Mouse (Mus musculus): ENCODE results near the gene Col9a1. TPM values are rescaled to one million over a fixed set of nuclear protein-coding genes. Genes with fewer than 3 reads are reported as not detected.

The Col9a1 gene
- polyA plus RNA-seq, 1 experiment from 2014 or later = 80.8 TPM

GRCm38 (mm10) chr1:24171205-24171866 is 6.1 kb upstream of the Col9a1 start:
- DNase-seq (ENCODE audit: low spot score) (peak; percentile 70), ATAC-seq (ENCODE audit: insufficient number of reproducible peaks, low FRiP score, low TSS enrichment, low read depth) (no peak)
- Histone ChIP-seq H3K4me2 (ENCODE audit: low read depth, severe bottlenecking) (no peak overlapping the region), H3K27ac (replicated peaks; ENCODE audit: low read depth, low read length) (no peak overlapping the region), H3K27me3 (ENCODE audit: control insufficient read depth, insufficient read depth, low read length) (no peaks in the 10 kb centered on the region), H3K9me3 (ENCODE audit: control insufficient read depth, low read length) (no peaks in the 10 kb centered on the region), H3K4me1 (ENCODE audit: control insufficient read depth, insufficient read depth, low read length) (no peaks in the 10 kb centered on the region), H3K9ac (ENCODE audit: low read length) (no peak overlapping the region), H3K36me3 (ENCODE audit: control insufficient read depth, insufficient read depth, low read length) (no peaks in the 10 kb centered on the region), H3K4me3 (ENCODE audit: low read depth, low read length) (no peak overlapping the region)
- 4% methylated on average over 4 of the region's 4 CpGs for WGBS

GRCm38 (mm10) chr1:24171898-24172297 is 5.5 kb upstream of the Col9a1 start:
- no peaks in the 10 kb centered on the region for H3K27me3 ChIP-seq (ENCODE audit: control insufficient read depth, insufficient read depth, low read length)
- no peak overlapping the region for H3K9ac ChIP-seq (ENCODE audit: low read length)
- DNase-seq (ENCODE audit: low spot score) = no peak
- no peaks in the 10 kb centered on the region for H3K9me3 ChIP-seq (ENCODE audit: control insufficient read depth, low read length)
- 52% methylated on average over 1 of the region's 1 CpGs for WGBS
- H3K4me3 ChIP-seq (ENCODE audit: low read depth, low read length) = no peak overlapping the region
- ATAC-seq (ENCODE audit: insufficient number of reproducible peaks, low FRiP score, low TSS enrichment, low read depth) = 0 out of 2 replicates have a peak, but pooled peaks have one; percentile 44
- no peak overlapping the region for H3K4me2 ChIP-seq (ENCODE audit: low read depth, severe bottlenecking)
- no peaks in the 10 kb centered on the region for H3K4me1 ChIP-seq (ENCODE audit: control insufficient read depth, insufficient read depth, low read length)
- no peaks in the 10 kb centered on the region for H3K36me3 ChIP-seq (ENCODE audit: control insufficient read depth, insufficient read depth, low read length)
- H3K27ac ChIP-seq (replicated peaks; ENCODE audit: low read depth, low read length) = no peak overlapping the region

GRCm38 (mm10) chr1:24172656-24173055 is 4.8 kb upstream of the Col9a1 start:
- no peak for ATAC-seq (ENCODE audit: insufficient number of reproducible peaks, low FRiP score, low TSS enrichment, low read depth)
- H3K27ac ChIP-seq (replicated peaks; ENCODE audit: low read depth, low read length) = no peak overlapping the region
- H3K36me3 ChIP-seq (ENCODE audit: control insufficient read depth, insufficient read depth, low read length) = no peaks in the 10 kb centered on the region
- H3K4me3 ChIP-seq (ENCODE audit: low read depth, low read length) = no peak overlapping the region
- no peaks in the 10 kb centered on the region for H3K27me3 ChIP-seq (ENCODE audit: control insufficient read depth, insufficient read depth, low read length)
- no peaks in the 10 kb centered on the region for H3K4me1 ChIP-seq (ENCODE audit: control insufficient read depth, insufficient read depth, low read length)
- WGBS = 56% methylated on average over 3 of the region's 3 CpGs
- H3K9ac ChIP-seq (ENCODE audit: low read length) = no peak overlapping the region
- DNase-seq (ENCODE audit: low spot score) = no peak
- no peak overlapping the region for H3K4me2 ChIP-seq (ENCODE audit: low read depth, severe bottlenecking)
- H3K9me3 ChIP-seq (ENCODE audit: control insufficient read depth, low read length) = no peaks in the 10 kb centered on the region

- ATAC-seq (ENCODE audit: insufficient number of reproducible peaks, low FRiP score, low TSS enrichment, low read depth) (no peak), DNase-seq (ENCODE audit: low spot score) (no peak)
- Histone ChIP-seq H3K9me3 (ENCODE audit: control insufficient read depth, low read length) (no peaks in the 10 kb centered on the region), H3K4me2 (ENCODE audit: low read depth, severe bottlenecking) (no peak overlapping the region), H3K4me1 (ENCODE audit: control insufficient read depth, insufficient read depth, low read length) (no peaks in the 10 kb centered on the region), H3K36me3 (ENCODE audit: control insufficient read depth, insufficient read depth, low read length) (no peaks in the 10 kb centered on the region), H3K27me3 (ENCODE audit: control insufficient read depth, insufficient read depth, low read length) (no peaks in the 10 kb centered on the region), H3K27ac (replicated peaks; ENCODE audit: low read depth, low read length) (no peak overlapping the region), H3K9ac (ENCODE audit: low read length) (no peak overlapping the region), H3K4me3 (ENCODE audit: low read depth, low read length) (no peak overlapping the region)
- WGBS = 84% methylated on average over 3 of the region's 3 CpGs
Measured at GRCm38 (mm10) chr1:24175761-24176160, 1.6 kb upstream of the Col9a1 start.

DNA sequence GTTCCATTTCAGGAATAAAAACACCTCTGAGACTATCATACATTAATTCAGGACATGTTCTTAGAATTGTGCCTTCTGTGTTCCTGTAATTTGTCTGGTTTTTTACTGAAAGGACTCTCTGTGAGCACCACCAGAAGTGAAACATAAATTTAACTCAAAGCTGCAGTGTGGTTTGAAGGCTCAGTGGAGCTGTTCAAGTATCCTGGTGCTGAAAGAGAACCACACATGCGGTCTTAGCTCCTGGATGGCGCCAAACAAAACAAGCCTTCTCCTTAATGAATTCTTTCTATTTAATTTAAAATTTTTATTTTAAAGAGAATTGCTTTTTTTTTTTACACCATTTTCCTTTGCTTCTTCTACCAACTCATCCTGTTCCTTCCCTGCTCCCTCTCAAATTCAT is 2.4 kb downstream of the Col9a1 start:
- DNase-seq (ENCODE audit: low spot score) = peak; percentile 53
- H3K9ac ChIP-seq (ENCODE audit: low read length) = no peak overlapping the region
- H3K36me3 ChIP-seq (ENCODE audit: control insufficient read depth, insufficient read depth, low read length) = no peaks in the 10 kb centered on the region
- H3K4me1 ChIP-seq (ENCODE audit: control insufficient read depth, insufficient read depth, low read length) = no peaks in the 10 kb centered on the region
- H3K27ac ChIP-seq (replicated peaks; ENCODE audit: low read depth, low read length) = no peak overlapping the region
- H3K27me3 ChIP-seq (ENCODE audit: control insufficient read depth, insufficient read depth, low read length) = no peaks in the 10 kb centered on the region
- H3K4me3 ChIP-seq (ENCODE audit: low read depth, low read length) = no peak overlapping the region
- 67% methylated on average over 2 of the region's 2 CpGs for WGBS
- no peak overlapping the region for H3K4me2 ChIP-seq (ENCODE audit: low read depth, severe bottlenecking)
- no peaks in the 10 kb centered on the region for H3K9me3 ChIP-seq (ENCODE audit: control insufficient read depth, low read length)
- ATAC-seq (ENCODE audit: insufficient number of reproducible peaks, low FRiP score, low TSS enrichment, low read depth) = no peak

DNA sequence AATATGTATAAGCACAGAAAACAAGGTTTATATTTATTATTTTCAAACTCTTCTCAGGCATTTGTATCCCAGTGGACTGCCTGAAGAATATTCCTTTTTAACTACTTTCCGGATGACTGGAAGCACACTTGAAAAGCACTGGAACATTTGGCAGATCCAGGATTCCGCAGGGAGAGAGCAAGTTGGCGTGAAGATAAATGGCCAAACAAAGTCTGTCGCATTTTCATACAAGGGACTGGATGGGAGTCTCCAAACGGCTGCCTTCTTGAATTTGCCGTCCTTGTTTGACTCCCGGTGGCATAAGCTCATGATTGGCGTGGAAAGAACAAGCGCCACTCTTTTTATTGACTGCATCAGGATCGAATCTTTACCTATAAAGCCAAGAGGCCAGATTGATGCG is 7.6 kb downstream of the Col9a1 start:
- ATAC-seq (ENCODE audit: insufficient number of reproducible peaks, low FRiP score, low TSS enrichment, low read depth) (no peak), DNase-seq (ENCODE audit: low spot score) (no peak)
- Histone ChIP-seq H3K4me2 (ENCODE audit: low read depth, severe bottlenecking) (no peak overlapping the region), H3K36me3 (ENCODE audit: control insufficient read depth, insufficient read depth, low read length) (no peaks in the 10 kb centered on the region), H3K9ac (ENCODE audit: low read length) (no peak overlapping the region), H3K27ac (replicated peaks; ENCODE audit: low read depth, low read length) (no peak overlapping the region), H3K27me3 (ENCODE audit: control insufficient read depth, insufficient read depth, low read length) (no peaks in the 10 kb centered on the region), H3K4me3 (ENCODE audit: low read depth, low read length) (no peak overlapping the region), H3K9me3 (ENCODE audit: control insufficient read depth, low read length) (no peaks in the 10 kb centered on the region), H3K4me1 (ENCODE audit: control insufficient read depth, insufficient read depth, low read length) (no peaks in the 10 kb centered on the region)
- 89% methylated on average over 11 of the region's 11 CpGs for WGBS

GRCm38 (mm10) chr1:24186964-24187363 is 9.6 kb downstream of the Col9a1 start:
- Histone ChIP-seq H3K9me3 (ENCODE audit: control insufficient read depth, low read length) (no peaks in the 10 kb centered on the region), H3K27ac (replicated peaks; ENCODE audit: low read depth, low read length) (no peak overlapping the region), H3K36me3 (ENCODE audit: control insufficient read depth, insufficient read depth, low read length) (no peaks in the 10 kb centered on the region), H3K4me1 (ENCODE audit: control insufficient read depth, insufficient read depth, low read length) (no peaks in the 10 kb centered on the region), H3K4me2 (ENCODE audit: low read depth, severe bottlenecking) (no peak overlapping the region), H3K27me3 (ENCODE audit: control insufficient read depth, insufficient read depth, low read length) (no peaks in the 10 kb centered on the region), H3K4me3 (ENCODE audit: low read depth, low read length) (no peak overlapping the region), H3K9ac (ENCODE audit: low read length) (no peak overlapping the region)
- no peak for ATAC-seq (ENCODE audit: insufficient number of reproducible peaks, low FRiP score, low TSS enrichment, low read depth)
- DNase-seq (ENCODE audit: low spot score) = no peak
- 84% methylated on average over 11 of the region's 11 CpGs for WGBS

GRCm38 (mm10) chr1:24191668-24192067 is 14.3 kb downstream of the Col9a1 start:
- Histone ChIP-seq H3K9ac (ENCODE audit: low read length) (no peak overlapping the region), H3K4me1 (ENCODE audit: control insufficient read depth, insufficient read depth, low read length) (peaks cover 12% of the 10 kb centered on the region), H3K9me3 (ENCODE audit: control insufficient read depth, low read length) (no peaks in the 10 kb centered on the region), H3K27ac (replicated peaks; ENCODE audit: low read depth, low read length) (no peak overlapping the region), H3K27me3 (ENCODE audit: control insufficient read depth, insufficient read depth, low read length) (no peaks in the 10 kb centered on the region), H3K4me2 (ENCODE audit: low read depth, severe bottlenecking) (no peak overlapping the region), H3K36me3 (ENCODE audit: control insufficient read depth, insufficient read depth, low read length) (no peaks in the 10 kb centered on the region), H3K4me3 (ENCODE audit: low read depth, low read length) (no peak overlapping the region)
- ATAC-seq (ENCODE audit: insufficient number of reproducible peaks, low FRiP score, low TSS enrichment, low read depth) = no peak
- WGBS = 92% methylated on average over 4 of the region's 4 CpGs
- DNase-seq (ENCODE audit: low spot score) = no peak

DNA sequence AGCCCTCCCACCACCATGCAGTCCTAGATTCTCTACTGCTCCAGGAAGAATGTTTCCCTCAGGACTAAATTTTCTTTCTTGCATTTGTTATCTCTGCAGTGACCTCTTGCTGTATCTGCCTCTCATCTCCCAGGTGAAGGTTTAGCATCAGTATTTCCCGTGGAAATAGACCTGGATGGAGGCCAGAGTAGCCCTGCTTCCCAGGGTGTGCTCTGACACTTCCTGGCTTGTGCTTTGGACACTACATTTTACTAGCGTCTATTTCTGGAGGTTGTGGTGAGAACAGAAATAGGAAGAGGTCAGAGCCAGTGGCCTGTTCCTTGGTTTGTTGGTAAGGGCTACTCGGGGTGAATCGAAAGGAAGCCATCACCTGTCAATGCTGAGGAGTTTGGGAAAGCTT is 16.7 kb downstream of the Col9a1 start:
- no peak for DNase-seq (ENCODE audit: low spot score)
- Histone ChIP-seq H3K4me2 (ENCODE audit: low read depth, severe bottlenecking) (no peak overlapping the region), H3K4me1 (ENCODE audit: control insufficient read depth, insufficient read depth, low read length) (peaks cover 15% of the 10 kb centered on the region), H3K9ac (ENCODE audit: low read length) (no peak overlapping the region), H3K27ac (replicated peaks; ENCODE audit: low read depth, low read length) (no peak overlapping the region), H3K36me3 (ENCODE audit: control insufficient read depth, insufficient read depth, low read length) (no peaks in the 10 kb centered on the region), H3K4me3 (ENCODE audit: low read depth, low read length) (no peak overlapping the region), H3K9me3 (ENCODE audit: control insufficient read depth, low read length) (no peaks in the 10 kb centered on the region), H3K27me3 (ENCODE audit: control insufficient read depth, insufficient read depth, low read length) (no peaks in the 10 kb centered on the region)
- no peak for ATAC-seq (ENCODE audit: insufficient number of reproducible peaks, low FRiP score, low TSS enrichment, low read depth)
- 53% methylated on average over 4 of the region's 4 CpGs for WGBS
